Mouse (Mus musculus) sigmoid colon, adult 10 weeks (tissue): ENCODE measurements around the gene Ifna13. TPM values are rescaled to one million over a fixed set of nuclear protein-coding genes. Genes with fewer than 3 reads are reported as not detected.

Source experiments
- polyA plus RNA-seq: library from polyadenylated mRNA; stranded (reverse); fragments of 350-450 nt; fragmentation: Illumina TruSeq; extraction: RNeasy Lipid Tissue Mini Kit (QIAGEN cat#74804); gene quantifications from one replicate; pipeline ENCODE4 v1.2.3, GENCODE M21; 2014; ENCODE audit warnings: low read depth, low replicate concordance

The Ifna13 gene
- polyA plus RNA-seq: not detected

DNA sequence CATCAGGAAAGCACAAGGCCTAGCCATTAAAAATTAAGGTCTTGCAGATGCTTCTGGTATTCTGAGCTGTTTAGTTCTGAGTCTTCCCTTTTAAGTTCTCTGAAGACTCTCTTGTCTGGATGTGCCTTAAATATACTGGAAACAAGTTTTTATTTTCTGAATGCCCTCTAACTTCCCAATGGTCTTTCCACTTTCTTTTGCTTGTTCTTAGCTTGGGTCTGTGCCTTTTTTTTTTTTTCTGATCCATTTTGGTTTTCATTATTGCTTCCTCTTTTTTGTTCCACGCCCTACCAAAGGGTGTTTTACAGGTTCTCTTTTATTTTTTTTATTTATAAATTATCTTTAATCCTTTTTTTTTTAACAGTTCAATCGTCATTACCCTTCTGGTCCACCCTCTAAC, at the start of gene Ifna13:
TSS of gene Ifna13 (minus strand) at position 101 of the 400 bp plus-strand sequence.

DNA sequence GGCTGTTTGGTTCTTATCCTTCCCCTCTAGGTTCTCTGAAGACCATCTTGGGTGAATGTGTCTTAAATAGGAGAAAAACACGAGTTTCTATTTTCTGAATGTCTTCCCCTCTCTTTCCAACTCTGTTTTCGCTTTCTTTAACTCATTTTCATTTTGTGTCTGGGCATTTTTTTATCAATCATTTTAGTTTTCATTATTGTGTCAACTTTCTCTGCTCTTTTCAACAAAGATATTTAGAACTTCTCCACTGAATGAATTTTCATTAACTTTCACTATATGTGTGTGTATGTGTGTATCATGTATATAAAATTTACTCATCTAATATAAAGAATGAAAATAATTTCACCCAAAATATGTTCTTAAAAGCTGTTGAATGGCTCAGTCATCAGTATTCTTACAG, 47.0 kb upstream of the Ifna13 start, which contains the start of gene Ifnab:
TSS of gene Ifnab (minus strand) at position 101 of the 400 bp plus-strand sequence.

DNA sequence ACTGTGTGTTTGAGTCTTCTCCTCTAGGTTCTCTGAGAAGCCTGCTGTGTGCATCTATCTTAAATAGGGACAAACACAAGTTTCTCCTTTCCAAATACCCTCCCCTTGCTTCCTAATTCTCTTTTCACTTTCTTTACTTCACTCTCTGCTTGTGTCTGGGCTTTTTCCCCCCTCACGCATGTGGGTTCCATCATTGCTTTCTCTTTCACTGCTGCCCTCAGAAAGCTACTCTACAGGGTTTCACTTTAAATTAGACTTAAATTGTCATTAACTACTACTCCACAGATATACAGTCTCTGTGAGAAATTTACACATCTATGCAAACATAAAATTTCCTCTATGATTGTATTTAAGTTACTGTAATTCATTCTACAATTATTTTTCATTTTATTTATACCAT, 39.6 kb upstream of the Ifna13 start, which contains the start of gene Ifna2:
TSS of gene Ifna2 (minus strand) at position 101 of the 400 bp plus-strand sequence.

DNA sequence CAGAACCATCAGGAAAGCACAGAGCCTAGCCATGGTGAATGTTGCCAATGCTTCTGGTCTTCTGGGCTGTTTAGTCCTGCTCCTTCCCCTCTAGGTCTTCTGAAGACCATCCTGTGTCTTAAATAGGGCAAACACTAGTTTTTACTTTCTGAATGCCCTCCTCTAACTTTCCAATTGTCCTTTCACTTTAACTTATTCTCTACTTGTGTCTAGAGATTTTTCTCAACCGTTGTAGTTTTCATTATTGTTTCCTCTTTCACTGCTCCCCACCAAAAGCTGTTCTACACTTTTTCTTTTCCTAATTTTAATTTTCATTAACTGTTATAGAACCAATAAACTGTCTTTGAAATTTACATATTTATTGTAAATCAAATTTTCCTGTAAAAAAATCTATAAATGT, 32.6 kb upstream of the Ifna13 start, which contains the start of gene Ifna16:
TSS of gene Ifna16 (minus strand) at position 101 of the 400 bp plus-strand sequence.

DNA sequence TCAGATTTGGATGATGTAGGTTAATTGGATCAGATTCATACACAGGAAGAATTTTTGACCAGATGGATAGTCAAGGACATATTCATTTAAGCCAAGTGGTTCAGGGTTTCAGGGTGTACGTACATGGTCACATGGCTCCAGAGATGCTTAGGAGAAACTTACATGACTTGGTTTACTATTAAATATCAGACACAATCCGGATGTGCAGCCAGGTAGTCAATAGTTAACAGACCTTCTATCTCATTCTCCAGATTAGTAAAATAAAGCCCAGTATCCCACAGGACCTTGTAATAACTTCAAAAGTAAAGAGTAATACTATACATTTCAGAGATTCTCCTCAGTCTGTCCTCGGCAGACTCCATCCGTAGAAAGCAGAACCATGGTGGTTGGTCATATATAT, 9.9 kb downstream of the Ifna13 start, which contains the start of gene C87499:
TSS of gene C87499 (minus strand) at position 101 of the 400 bp plus-strand sequence.

DNA sequence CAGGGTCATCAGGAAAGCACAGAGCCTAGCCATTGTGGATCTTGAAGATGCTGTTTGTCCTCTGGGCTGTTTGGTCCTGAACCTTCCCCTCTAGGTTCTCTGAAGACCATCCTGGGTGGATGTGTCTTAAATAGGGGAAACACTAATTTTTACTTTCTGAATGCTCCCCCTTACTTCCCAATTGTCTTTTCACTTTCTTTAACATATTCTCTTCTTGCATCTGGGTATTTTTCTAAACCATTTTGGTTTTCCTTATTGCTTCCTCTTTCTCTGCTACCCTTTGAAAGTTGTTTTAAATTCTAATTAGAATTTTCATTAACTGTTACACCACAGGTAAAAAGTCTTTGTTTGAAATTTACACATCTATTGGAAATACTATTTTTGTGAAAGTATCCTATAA, 41.0 kb downstream of the Ifna13 start, which contains the start of gene Ifna12:
TSS of gene Ifna12 (minus strand) at position 101 of the 400 bp plus-strand sequence.

Other genes starting within 250 kb of the Ifna13 start
- 21.4 TPM for gene Hacd4, start 205.5 kb downstream of the Ifna13 start, polyA plus RNA-seq
- gene Ifnb1, start 121.7 kb downstream of the Ifna13 start, polyA plus RNA-seq: not detected
- gene Ifna15, start 86.2 kb downstream of the Ifna13 start, polyA plus RNA-seq: not detected
- not detected for gene Ifna14, start 72.7 kb downstream of the Ifna13 start, polyA plus RNA-seq
- not detected for gene Ifna9, start 52.1 kb downstream of the Ifna13 start, polyA plus RNA-seq
- not detected for gene Ifna12, start 41.1 kb downstream of the Ifna13 start, polyA plus RNA-seq
- gene C87499, start 10.0 kb downstream of the Ifna13 start, polyA plus RNA-seq: not detected
- not detected for gene Ifna16, start 32.5 kb upstream of the Ifna13 start, polyA plus RNA-seq
- gene Ifna2, start 39.5 kb upstream of the Ifna13 start, polyA plus RNA-seq: not detected
- not detected for gene Ifnab, start 46.9 kb upstream of the Ifna13 start, polyA plus RNA-seq
- gene Gm26566, start 77.3 kb upstream of the Ifna13 start, polyA plus RNA-seq: not detected
- 150 TPM for gene Klhl9, start 78.0 kb upstream of the Ifna13 start, polyA plus RNA-seq
- gene Gm13271, start 110.4 kb upstream of the Ifna13 start, polyA plus RNA-seq: not detected
- gene Gm13283, start 115.7 kb upstream of the Ifna13 start, polyA plus RNA-seq: not detected
- not detected for gene Gm13290, start 129.4 kb upstream of the Ifna13 start, polyA plus RNA-seq
- not detected for gene Gm13289, start 132.5 kb upstream of the Ifna13 start, polyA plus RNA-seq
- not detected for gene Gm13272, start 135.4 kb upstream of the Ifna13 start, polyA plus RNA-seq
- gene Ifnz, start 137.7 kb upstream of the Ifna13 start, polyA plus RNA-seq: not detected
- gene Gm13276, start 141.2 kb upstream of the Ifna13 start, polyA plus RNA-seq: not detected
- gene Gm13277, start 144.2 kb upstream of the Ifna13 start, polyA plus RNA-seq: not detected
- gene Gm13278, start 147.1 kb upstream of the Ifna13 start, polyA plus RNA-seq: not detected
- not detected for gene Gm13275, start 150.0 kb upstream of the Ifna13 start, polyA plus RNA-seq
- not detected for gene Gm13279, start 152.9 kb upstream of the Ifna13 start, polyA plus RNA-seq
- gene Gm13285, start 155.2 kb upstream of the Ifna13 start, polyA plus RNA-seq: not detected
- gene Gm13287, start 158.8 kb upstream of the Ifna13 start, polyA plus RNA-seq: not detected
- gene Gm13288, start 161.1 kb upstream of the Ifna13 start, polyA plus RNA-seq: not detected
- gene Ifna7, start 171.8 kb upstream of the Ifna13 start, polyA plus RNA-seq: not detected
- not detected for gene Ifna11, start 175.5 kb upstream of the Ifna13 start, polyA plus RNA-seq
- not detected for gene Ifna6, start 183.0 kb upstream of the Ifna13 start, polyA plus RNA-seq
- gene Ifna5, start 191.1 kb upstream of the Ifna13 start, polyA plus RNA-seq: not detected
- gene Ifna4, start 197.4 kb upstream of the Ifna13 start, polyA plus RNA-seq: not detected
- gene Ifna1, start 205.6 kb upstream of the Ifna13 start, polyA plus RNA-seq: not detected
- gene Ifne, start 235.7 kb upstream of the Ifna13 start, polyA plus RNA-seq: not detected